In genomic region chr17:5575518-5575917, GRCm38 (mm10) we compare ENCODE assay signal across 11 mouse cellular contexts.
DNase-seq lines count a peak whose midpoint lies in the region; ATAC-seq and TF ChIP-seq lines count a peak whose summit lies in the region.
"Had no signal": no experiment of that assay in that cellular context is flagged by ENCODE, and none has a peak within 500 bp of the region (broad histone marks: within the 10 kb centered on the region; RNA-seq: fewer than 3 reads in every experiment).

No protein-coding gene starts in this region.

- no peak overlapping the region for H3K9ac ChIP-seq in hindbrain, postnatal 0 days (replicated peaks; ENCODE audit: low read length)
- H3K9ac ChIP-seq in hindbrain, embryonic 13.5 days = no peak overlapping the region
- H3K9ac ChIP-seq in heart, embryonic 11.5 days (ENCODE audit: low read depth, low read length) = no peak overlapping the region
- H3K9ac ChIP-seq: heart, embryonic 15.5 days had no signal

- no peak overlapping the region for H3K4me2 ChIP-seq in hindbrain, postnatal 0 days (ENCODE audit: low read depth, low read length)
- no peak overlapping the region for H3K4me2 ChIP-seq in hindbrain, embryonic 13.5 days
- no peak overlapping the region for H3K4me2 ChIP-seq in heart, embryonic 11.5 days
- H3K4me2 ChIP-seq: heart, embryonic 15.5 days had no signal

- no peak overlapping the region for H3K4me3 ChIP-seq in hindbrain, postnatal 0 days (ENCODE audit: low read length)
- no peak overlapping the region for H3K4me3 ChIP-seq in hindbrain, embryonic 13.5 days
- H3K4me3 ChIP-seq in heart, embryonic 11.5 days (ENCODE audit: low read depth, low read length) = no peak overlapping the region
- H3K4me3 ChIP-seq: heart, embryonic 15.5 days had no signal

- TF ChIP-seq CTCF in hindbrain, postnatal 0 days (IDR thresholded peaks at IDR 0.05; ENCODE audit: low read depth) = no peak
- no peak for TF ChIP-seq CTCF in Patski (IDR thresholded peaks at IDR 0.05)

- DNase-seq in hindbrain, postnatal 0 days (ENCODE audit: low spot score) = peak; percentile 52
- no peak for DNase-seq in Patski (ENCODE audit: low read depth, low spot score)
- DNase-seq in cerebellum, adult 8-10 months = peak; percentile 37
- DNase-seq in kidney, postnatal 4 days = peak; percentile 10 to 43
- no peak for DNase-seq in heart, postnatal 10 days
- DNase-seq: adrenal gland, postnatal 36 days; left cerebral cortex, postnatal 4 days had no signal

- H3K4me1 ChIP-seq in hindbrain, postnatal 0 days (ENCODE audit: insufficient read depth, low read length) = no peaks in the 10 kb centered on the region
- 0 out of 2 replicates have a peak, but pooled peaks cover 4% of the 10 kb centered on the region for H3K4me1 ChIP-seq in hindbrain, embryonic 13.5 days (replicated peaks)
- H3K4me1 ChIP-seq in heart, embryonic 11.5 days (ENCODE audit: control insufficient read depth, insufficient read depth, low read length) = no peaks in the 10 kb centered on the region; the same call in 1 of the 2 replicates

- no peaks in the 10 kb centered on the region for H3K27me3 ChIP-seq in hindbrain, postnatal 0 days (ENCODE audit: insufficient read depth, low read length)
- H3K27me3 ChIP-seq in hindbrain, embryonic 13.5 days = no peaks in the 10 kb centered on the region
- H3K27me3 ChIP-seq in Patski = no peaks in the 10 kb centered on the region
- H3K27me3 ChIP-seq in heart, embryonic 11.5 days (ENCODE audit: control insufficient read depth, insufficient read depth, low read length) = no peaks in the 10 kb centered on the region
- H3K27me3 ChIP-seq: heart, embryonic 15.5 days had no signal

- CTCF ChIA-PET in Patski (lab: Charles Lee) = interaction anchor here (1.1 kb wide), 1 partner anchor 146 kb away, joined by 3 read pairs; no protein-coding TSS in a partner anchor

- 58% methylated on average over 4 of the region's 4 CpGs for WGBS in hindbrain, postnatal 0 days
- WGBS in hindbrain, embryonic 13.5 days = 73% methylated on average over 4 of the region's 4 CpGs
- 78% methylated on average over 4 of the region's 4 CpGs for WGBS in heart, embryonic 11.5 days (ENCODE audit: insufficient replicate concordance)

- no peaks in the 10 kb centered on the region for H3K9me3 ChIP-seq in hindbrain, postnatal 0 days (ENCODE audit: low read length)
- H3K9me3 ChIP-seq in hindbrain, embryonic 13.5 days = no peaks in the 10 kb centered on the region
- no peaks in the 10 kb centered on the region for H3K9me3 ChIP-seq in heart, embryonic 11.5 days (replicated peaks; ENCODE audit: control insufficient read depth, low read length)
- H3K9me3 ChIP-seq: heart, embryonic 15.5 days had no signal

- intact Hi-C loops in heart, postnatal 10 days (cut with DNase I) = no loop called here

- no peak overlapping the region for H3K27ac ChIP-seq in hindbrain, postnatal 0 days
- H3K27ac ChIP-seq in hindbrain, embryonic 13.5 days = no peak overlapping the region
- no peak overlapping the region for H3K27ac ChIP-seq in heart, embryonic 11.5 days (ENCODE audit: low read depth, low read length)
- H3K27ac ChIP-seq: heart, embryonic 15.5 days had no signal

- H3K36me3 ChIP-seq in hindbrain, postnatal 0 days (ENCODE audit: insufficient read depth, low read length) = no peaks in the 10 kb centered on the region
- no peaks in the 10 kb centered on the region for H3K36me3 ChIP-seq in hindbrain, embryonic 13.5 days
- no peaks in the 10 kb centered on the region for H3K36me3 ChIP-seq in heart, embryonic 11.5 days (ENCODE audit: control insufficient read depth, insufficient read depth, low read length)
- H3K36me3 ChIP-seq: heart, embryonic 15.5 days had no signal

- in situ Hi-C loops in Patski (cut with MboI; ENCODE audit: low pct_unique_long_range_greater_than_20kb) = no loop called here

- POLR2A ChIA-PET in Patski (lab: Charles Lee) = interaction anchor here (1.0 kb wide), 1 partner anchor 60 kb away, joined by 6 read pairs; no protein-coding TSS in a partner anchor

- ATAC-seq in hindbrain, postnatal 0 days = peak; percentile 40; the same call in 1 of the 2 replicates
- ATAC-seq in hindbrain, embryonic 13.5 days (ENCODE audit: low FRiP score) = no peak
- ATAC-seq in Patski = peak; percentile 60
- ATAC-seq in erythroid progenitor cell, adult 5-6 weeks (replicated peaks; ENCODE audit: low FRiP score, poor library complexity, severe bottlenecking) = no peak
- ATAC-seq in heart, embryonic 11.5 days (replicated peaks; ENCODE audit: insufficient number of reproducible peaks, low FRiP score, low TSS enrichment) = no peak

Comparison
In these comparisons a context has a peak if more than half of its experiments do, and no peak if none do; other contexts are left out.
1. ATAC-seq: peak in hindbrain, postnatal 0 days (single experiment) and Patski (single experiment); none in hindbrain, embryonic 13.5 days (single experiment), erythroid progenitor cell, adult 5-6 weeks (single experiment) and heart, embryonic 11.5 days (single experiment).
2. DNase-seq: peak in hindbrain, postnatal 0 days (single experiment), cerebellum, adult 8-10 months (single experiment) and kidney, postnatal 4 days (2 of 2); none in Patski (single experiment) and heart, postnatal 10 days (0 of 2).